Mouse (Mus musculus) kidney, adult 10 weeks (tissue): ENCODE results near the gene Gm10800. TPM values are rescaled to one million over a fixed set of nuclear protein-coding genes. Genes with fewer than 3 reads are reported as not detected.

Source experiments
- polyA plus RNA-seq: library from polyadenylated mRNA; stranded (reverse); fragments of 350-450 nt; fragmentation: Illumina TruSeq; extraction: RNeasy Lipid Tissue Mini Kit (QIAGEN cat#74804); gene quantifications from one replicate; pipeline ENCODE4 v1.2.3, GENCODE M21; 2014; ENCODE audit warnings: low read depth, low replicate concordance

Gene Gm10800
- not detected for polyA plus RNA-seq

GRCm38 (mm10) chr2:98667201-98667600 lies at the start of gene Gm10800:
Gene Gm10800 (minus strand): TSS chr2:98667301.

GRCm38 (mm10) chr2:98661937-98662336 lies 5.2 kb downstream of the Gm10800 start, which contains the start of gene Gm10801:
Gene Gm10801 (plus strand): TSS chr2:98662237.

Other genes with a start within 250 kb of the Gm10800 start
- gene Gm10801, start 5.1 kb downstream of the Gm10800 start, polyA plus RNA-seq: not detected